Mouse (Mus musculus): ENCODE measurements around the gene Ccr7. TPM values are rescaled to one million over a fixed set of nuclear protein-coding genes. Genes with fewer than 3 reads are reported as not detected.

The Ccr7 gene
- polyA plus RNA-seq, 1 experiment = 0.38 TPM

- Histone ChIP-seq H3K36me3 (ENCODE audit: control insufficient read depth, insufficient read depth) (no peaks in the 10 kb centered on the region), H3ac (ENCODE audit: control insufficient read depth, insufficient read length) (no peak overlapping the region), H3K4me2 (ENCODE audit: low read depth) (no peak overlapping the region), H3K27me3 (ENCODE audit: control insufficient read depth, insufficient read depth, insufficient read length) (no peaks in the 10 kb centered on the region), H3K79me2 (ENCODE audit: control insufficient read depth, insufficient read depth) (no peaks in the 10 kb centered on the region), H3K4me3 (no peak overlapping the region)
- TF ChIP-seq POLR2AphosphoS2 (IDR thresholded peaks at IDR 0.05; ENCODE audit: insufficient read length, low read depth) = no peak
- TF ChIP-seq USF1 (IDR thresholded peaks at IDR 0.05; ENCODE audit: low read depth) = no peak
- no peak for TF ChIP-seq REST (IDR thresholded peaks at IDR 0.05; ENCODE audit: insufficient read depth, insufficient read length)
- TF ChIP-seq TCF12 (IDR thresholded peaks at IDR 0.05; ENCODE audit: insufficient read depth, poor library complexity, severe bottlenecking) = no peak
- TF ChIP-seq TCF3 (IDR thresholded peaks at IDR 0.05; ENCODE audit: insufficient read length, low read depth) = no peak
- no peak for TF ChIP-seq MYOD1 (IDR thresholded peaks at IDR 0.05; ENCODE audit: control insufficient read depth in 1 of 3, insufficient read length in 2 of 3, low read depth in 2 of 3)
Observed at GRCm38 (mm10) chr11:99145765-99146164, 9.1 kb downstream of the Ccr7 start.

- Histone ChIP-seq H3K36me3 (ENCODE audit: control insufficient read depth, insufficient read depth) (no peaks in the 10 kb centered on the region), H3K79me2 (ENCODE audit: control insufficient read depth, insufficient read depth) (no peaks in the 10 kb centered on the region), H3K27me3 (ENCODE audit: control insufficient read depth, insufficient read depth, insufficient read length) (no peaks in the 10 kb centered on the region), H3K4me3 (no peak overlapping the region), H3ac (ENCODE audit: control insufficient read depth, insufficient read length) (no peak overlapping the region), H3K4me2 (ENCODE audit: low read depth) (no peak overlapping the region)
- no peak for TF ChIP-seq MAX (IDR thresholded peaks at IDR 0.05; ENCODE audit: low read depth)
- no peak for TF ChIP-seq TCF3 (IDR thresholded peaks at IDR 0.05; ENCODE audit: insufficient read length, low read depth)
Observed at GRCm38 (mm10) chr11:99144940-99145339, 9.9 kb downstream of the Ccr7 start.

GRCm38 (mm10) chr11:99144456-99144855, 10.4 kb downstream of the Ccr7 start:
- H3K4me2 ChIP-seq (ENCODE audit: low read depth) = no peak overlapping the region
- no peaks in the 10 kb centered on the region for H3K79me2 ChIP-seq (ENCODE audit: control insufficient read depth, insufficient read depth)
- H3K4me3 ChIP-seq = no peak overlapping the region
- no peaks in the 10 kb centered on the region for H3K36me3 ChIP-seq (ENCODE audit: control insufficient read depth, insufficient read depth)
- H3ac ChIP-seq (ENCODE audit: control insufficient read depth, insufficient read length) = no peak overlapping the region
- TF ChIP-seq REST (IDR thresholded peaks at IDR 0.05; ENCODE audit: insufficient read depth, insufficient read length) = no peak
- TF ChIP-seq SRF (IDR thresholded peaks at IDR 0.05; ENCODE audit: control insufficient read depth, insufficient read length, low read depth) = no peak
- TF ChIP-seq CEBPB (IDR thresholded peaks at IDR 0.05; ENCODE audit: insufficient read depth, poor library complexity, severe bottlenecking) = no peak
- TF ChIP-seq E2F4 (IDR thresholded peaks at IDR 0.05; ENCODE audit: insufficient read depth) = no peak
- no peak for TF ChIP-seq POLR2A (IDR thresholded peaks at IDR 0.05; ENCODE audit: insufficient read length, low read depth)
- no peak for TF ChIP-seq MYOG (IDR thresholded peaks at IDR 0.05; ENCODE audit: control insufficient read depth in 1 of 3, insufficient read depth in 1 of 3, insufficient read length in 2 of 3, low read depth in 2 of 3)
- TF ChIP-seq POLR2AphosphoS2 (IDR thresholded peaks at IDR 0.05; ENCODE audit: insufficient read length, low read depth) = no peak
- no peak for TF ChIP-seq MAX (IDR thresholded peaks at IDR 0.05; ENCODE audit: low read depth)
- TF ChIP-seq TCF3 (IDR thresholded peaks at IDR 0.05; ENCODE audit: insufficient read length, low read depth) = no peak
- no peak for TF ChIP-seq MYOD1 (IDR thresholded peaks at IDR 0.05; ENCODE audit: control insufficient read depth in 1 of 3, insufficient read length in 2 of 3, low read depth in 2 of 3)
- TF ChIP-seq USF1 (IDR thresholded peaks at IDR 0.05; ENCODE audit: low read depth) = no peak
- TF ChIP-seq TCF12 (IDR thresholded peaks at IDR 0.05; ENCODE audit: insufficient read depth, poor library complexity, severe bottlenecking) = no peak
- no peaks in the 10 kb centered on the region for H3K27me3 ChIP-seq (ENCODE audit: control insufficient read depth, insufficient read depth, insufficient read length)

DNA sequence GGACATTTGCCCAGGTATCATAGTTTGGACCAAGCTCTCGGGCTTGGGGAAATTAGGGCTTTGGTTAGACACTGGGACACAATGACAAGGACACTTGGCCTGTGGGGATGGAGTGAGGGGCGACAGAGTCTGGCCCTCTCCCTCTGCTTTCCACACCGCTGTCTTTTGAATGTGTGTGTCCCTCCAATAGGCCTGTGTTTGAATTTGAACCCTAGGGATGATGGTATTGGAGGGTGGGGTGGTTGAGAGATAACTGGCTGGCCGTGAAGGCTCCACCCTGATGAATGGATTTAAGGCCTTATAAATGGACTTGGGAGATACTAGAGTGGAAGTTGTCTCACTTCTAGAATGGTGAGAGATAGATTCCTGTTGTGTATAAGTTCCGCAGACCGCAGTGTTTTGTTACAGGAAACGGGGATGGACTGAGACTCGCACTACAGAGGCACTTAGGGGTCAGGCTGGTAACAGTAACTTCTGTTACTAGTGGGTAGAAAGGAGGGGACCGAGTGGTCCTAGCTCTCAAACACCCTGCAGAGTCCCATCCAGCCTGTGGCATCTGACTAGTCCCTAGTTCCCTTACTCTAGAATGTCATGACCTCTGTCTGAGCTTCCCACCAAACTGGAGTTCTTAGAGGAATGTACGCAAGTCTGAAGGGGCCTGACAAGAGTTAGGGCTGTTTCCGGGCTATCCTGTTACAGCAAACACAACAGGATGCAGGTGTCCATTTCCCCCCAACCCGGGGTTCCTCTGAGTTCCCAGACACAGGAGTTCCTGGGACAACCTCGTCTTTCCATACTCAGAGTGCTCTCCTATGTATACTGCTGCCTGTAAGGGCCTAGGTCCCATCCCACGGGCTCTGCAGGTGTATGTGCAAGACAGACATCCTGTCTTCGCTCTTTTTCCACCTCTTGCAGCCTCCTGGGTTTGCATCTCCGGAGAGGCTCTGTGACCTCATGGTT, 11.5 kb downstream of the Ccr7 start:
- H3K36me3 ChIP-seq (ENCODE audit: control insufficient read depth, insufficient read depth) = no peaks in the 10 kb centered on the region
- no peaks in the 10 kb centered on the region for H3K27me3 ChIP-seq (ENCODE audit: control insufficient read depth, insufficient read depth, insufficient read length)
- H3K4me2 ChIP-seq (ENCODE audit: low read depth) = no peak overlapping the region
- no peak overlapping the region for H3ac ChIP-seq (ENCODE audit: control insufficient read depth, insufficient read length)
- no peaks in the 10 kb centered on the region for H3K79me2 ChIP-seq (ENCODE audit: control insufficient read depth, insufficient read depth)
- no peak overlapping the region for H3K4me3 ChIP-seq
- TF ChIP-seq CEBPB (IDR thresholded peaks at IDR 0.05; ENCODE audit: insufficient read depth, poor library complexity, severe bottlenecking) (no peak), REST (IDR thresholded peaks at IDR 0.05; ENCODE audit: insufficient read depth, insufficient read length) (no peak), MYOG (IDR thresholded peaks at IDR 0.05; ENCODE audit: control insufficient read depth in 1 of 3, insufficient read depth in 1 of 3, insufficient read length in 2 of 3, low read depth in 2 of 3) (no peak), POLR2AphosphoS2 (IDR thresholded peaks at IDR 0.05; ENCODE audit: insufficient read length, low read depth) (no peak), TCF12 (IDR thresholded peaks at IDR 0.05; ENCODE audit: insufficient read depth, poor library complexity, severe bottlenecking) (no peak), MYOD1 (IDR thresholded peaks at IDR 0.05; ENCODE audit: control insufficient read depth in 1 of 3, insufficient read length in 2 of 3, low read depth in 2 of 3) (no peak), TCF3 (IDR thresholded peaks at IDR 0.05; ENCODE audit: insufficient read length, low read depth) (no peak), USF1 (IDR thresholded peaks at IDR 0.05; ENCODE audit: low read depth) (no peak), SRF (IDR thresholded peaks at IDR 0.05; ENCODE audit: control insufficient read depth, insufficient read length, low read depth) (no peak), MAX (IDR thresholded peaks at IDR 0.05; ENCODE audit: low read depth) (no peak), E2F4 (IDR thresholded peaks at IDR 0.05; ENCODE audit: insufficient read depth) (no peak), POLR2A (IDR thresholded peaks at IDR 0.05; ENCODE audit: insufficient read length, low read depth) (no peak)
